Mouse (Mus musculus) cortical plate, adult 2 months (tissue): ENCODE measurements at regions not wholly inside any gene's neighbourhood (a gene's known extent, or its start where the extent isn't known, plus 50 kb on each side); places are given as distances from the start of the nearest gene placed in this dataset.

Experiments
- CTCF ChIP-seq: fragments of 200-500 bp; IDR thresholded peaks from 2 replicates; pipeline ENCODE4 v1.5.1; 2011; ENCODE audit warnings: mild to moderate bottlenecking, control low read depth, low read length; ENCODE audit not compliant: insufficient read depth; ENCODE audit errors: extremely low read depth
- POLR2A ChIP-seq: fragments of 200-500 bp; IDR thresholded peaks from 2 replicates; pipeline ENCODE4 v1.6.1; 2011; ENCODE audit warnings: mild to moderate bottlenecking, low read length, control low read depth; ENCODE audit not compliant: insufficient read depth; ENCODE audit errors: extremely low read depth

DNA sequence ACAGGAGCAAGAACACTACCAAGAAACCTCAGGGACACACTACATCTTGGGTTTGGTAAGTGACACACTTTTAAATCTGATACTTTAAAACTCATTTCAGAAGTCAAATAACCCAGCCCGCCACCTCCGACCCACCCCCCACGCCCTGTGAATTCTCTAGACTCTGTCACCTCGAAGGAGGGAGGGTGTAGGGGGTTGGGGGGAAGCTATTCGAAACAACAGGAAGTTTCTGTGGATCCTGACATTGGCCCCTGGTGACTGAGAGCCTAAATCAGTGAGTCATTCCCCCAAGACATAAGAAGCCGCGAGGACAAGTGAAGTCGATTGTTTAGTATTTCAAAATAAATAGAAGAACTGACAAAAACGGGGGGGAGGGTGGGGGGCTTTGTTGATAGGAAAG lies 198.7 kb upstream of the Spdye4c start:
- no peak for TF ChIP-seq CTCF
- TF ChIP-seq POLR2A: no peak
